Mouse (Mus musculus): ENCODE results near the gene Ankrd28.

GRCm38 (mm10) chr14:31727522-31727921, 102.9 kb downstream of the Ankrd28 start:
- no peak for TF ChIP-seq CTCF (IDR thresholded peaks at IDR 0.05; ENCODE audit: low read depth)
- no peak for TF ChIP-seq EP300 (IDR thresholded peaks at IDR 0.05; ENCODE audit: low read depth)

All from liver, postnatal 0 days (tissue).